Mouse (Mus musculus): Measurements from ENCODE around the gene Gm11985.
A peak's percentile ranks its signal among the peaks of the same experiment; 100 is the strongest.

Gene Gm11985

DNA sequence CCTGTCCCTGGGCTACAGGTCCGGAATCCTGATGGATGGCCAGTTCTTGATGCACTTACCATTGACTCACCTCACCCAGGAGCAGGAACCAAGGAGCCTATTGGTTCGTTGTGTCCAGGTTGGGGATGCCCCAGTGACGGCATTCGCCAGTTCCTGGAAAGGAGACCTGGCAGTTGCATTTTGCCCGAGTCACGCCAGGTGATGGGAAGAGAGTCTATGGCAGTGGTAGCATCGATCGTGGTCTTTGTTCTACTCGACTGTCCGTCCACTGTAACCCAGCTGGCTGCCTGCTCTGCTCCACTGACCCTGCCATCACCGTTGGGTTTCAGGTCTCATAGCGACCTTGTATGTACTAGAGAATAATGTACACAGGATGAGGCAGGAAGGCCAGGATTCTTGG, 36.0 kb downstream of the Gm11985 start:
- no peak for DNase-seq

- no peak for DNase-seq
Measured at GRCm38 (mm10) chr11:7150511-7150910, 37.9 kb downstream of the Gm11985 start.

DNA sequence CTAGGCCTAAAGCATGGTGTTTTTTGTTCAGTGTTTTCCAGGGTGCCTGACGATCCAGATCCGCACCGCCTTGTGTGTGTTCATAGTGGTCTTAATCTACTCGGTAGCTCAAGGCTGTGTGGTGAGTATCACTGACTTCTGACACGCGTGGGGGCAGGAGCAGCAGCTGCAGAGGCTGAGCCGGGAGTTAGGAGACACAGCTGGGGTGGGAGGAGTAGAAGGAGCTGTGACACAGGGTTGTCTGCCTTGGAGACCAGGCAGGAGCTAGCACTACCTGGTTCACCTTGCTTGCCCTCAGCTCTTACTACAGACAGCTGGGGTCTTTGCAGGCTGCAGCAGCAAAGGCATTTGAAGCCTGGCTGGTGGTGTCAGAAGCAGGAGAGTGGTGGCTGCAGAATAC, 38.9 kb downstream of the Gm11985 start:
- DNase-seq = peak; percentile 67

GRCm38 (mm10) chr11:7147945-7148344, 40.4 kb downstream of the Gm11985 start:
- no peak for DNase-seq

DNA sequence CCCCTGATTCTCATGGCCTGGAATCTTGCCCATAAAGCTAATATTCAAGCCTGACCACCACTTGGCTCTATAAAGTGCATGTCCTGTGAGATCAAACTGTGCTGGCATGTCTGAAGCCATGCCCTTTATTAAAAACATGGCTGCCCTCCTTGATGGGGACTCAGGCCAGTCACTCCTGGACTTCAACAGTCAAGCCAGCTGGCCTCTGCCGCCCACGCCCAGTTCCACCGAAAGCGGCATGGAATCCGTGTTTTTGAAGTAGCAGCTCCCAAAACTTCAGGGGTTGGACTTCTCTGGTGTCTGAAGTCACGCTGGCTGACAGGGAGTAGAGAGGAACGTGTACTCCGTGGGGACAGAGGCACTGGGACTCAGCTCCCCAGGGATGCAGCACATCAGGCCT, 40.8 kb downstream of the Gm11985 start:
- DNase-seq = no peak

- DNase-seq = peak; percentile 84
Measured at GRCm38 (mm10) chr11:7145221-7145620, 43.1 kb downstream of the Gm11985 start.

DNA sequence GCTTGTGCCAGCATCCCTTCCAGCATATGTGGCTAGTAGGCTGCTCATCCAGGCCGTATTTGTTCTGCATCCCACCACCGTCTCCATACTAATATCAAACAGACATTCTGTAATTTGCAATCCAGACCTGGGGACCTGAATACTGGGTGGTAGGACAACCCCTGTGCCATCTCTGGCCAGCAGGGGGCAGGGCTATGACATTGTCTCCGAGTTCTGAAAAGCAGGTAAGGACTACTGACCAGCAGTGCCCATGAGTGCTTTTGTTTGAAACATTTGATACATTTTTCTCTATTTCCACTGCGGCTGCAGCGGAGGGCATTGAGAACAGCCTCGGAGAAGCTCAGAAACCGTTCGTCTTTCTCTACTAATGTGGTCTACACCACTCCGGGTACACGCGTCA, 44.0 kb downstream of the Gm11985 start:
- DNase-seq = peak; percentile 61

DNA sequence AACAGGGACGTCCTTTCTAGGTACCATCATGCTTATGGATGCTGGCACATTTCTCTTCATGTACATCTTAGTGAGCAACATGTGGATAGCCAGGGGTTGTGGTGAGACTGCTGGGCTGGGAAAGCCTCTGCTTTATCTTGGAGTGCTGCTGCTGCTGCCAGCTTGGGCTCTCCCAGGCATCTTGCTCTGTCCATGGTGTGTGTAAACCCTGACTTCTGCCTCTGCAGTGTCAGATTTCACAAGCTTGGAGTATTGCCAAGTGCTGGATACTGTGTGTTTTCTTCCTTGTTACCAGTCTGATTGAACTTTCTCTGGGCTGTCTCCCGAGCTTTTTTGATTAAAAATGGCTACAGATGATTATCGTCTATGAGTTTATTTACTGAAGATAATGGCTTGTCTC, 45.6 kb downstream of the Gm11985 start:
- DNase-seq = no peak

GRCm38 (mm10) chr11:7140449-7140848, 47.9 kb downstream of the Gm11985 start:
- DNase-seq = peak; percentile 70

GRCm38 (mm10) chr11:7138370-7138769, 50.0 kb downstream of the Gm11985 start:
- DNase-seq = no peak

GRCm38 (mm10) chr11:7136246-7136855, 52.0 kb downstream of the Gm11985 start:
- DNase-seq = no peak

- DNase-seq = no peak
Measured at GRCm38 (mm10) chr11:7135763-7136162, 52.6 kb downstream of the Gm11985 start.

DNA sequence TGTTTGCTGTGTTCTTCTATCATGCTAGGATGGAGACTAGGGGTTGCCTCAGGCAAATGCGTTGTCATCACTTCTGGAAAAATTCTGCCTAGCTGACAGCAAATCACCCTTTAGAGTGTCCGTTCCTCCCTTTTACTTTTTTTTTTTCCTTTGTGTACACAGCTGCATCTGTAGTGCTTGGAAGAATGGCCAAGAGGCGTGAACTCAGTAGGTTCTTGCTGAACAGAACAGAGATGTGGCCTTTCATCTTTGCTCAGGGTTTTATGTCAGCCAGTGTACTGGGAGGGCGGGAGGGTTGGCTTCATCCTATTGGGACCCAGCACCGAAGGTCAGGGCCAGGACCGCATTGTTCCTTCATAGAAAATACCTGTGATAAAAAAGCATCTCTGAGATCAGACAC, 53.1 kb downstream of the Gm11985 start:
- no peak for DNase-seq

GRCm38 (mm10) chr11:7134319-7134718, 54.0 kb downstream of the Gm11985 start:
- no peak for DNase-seq

DNA sequence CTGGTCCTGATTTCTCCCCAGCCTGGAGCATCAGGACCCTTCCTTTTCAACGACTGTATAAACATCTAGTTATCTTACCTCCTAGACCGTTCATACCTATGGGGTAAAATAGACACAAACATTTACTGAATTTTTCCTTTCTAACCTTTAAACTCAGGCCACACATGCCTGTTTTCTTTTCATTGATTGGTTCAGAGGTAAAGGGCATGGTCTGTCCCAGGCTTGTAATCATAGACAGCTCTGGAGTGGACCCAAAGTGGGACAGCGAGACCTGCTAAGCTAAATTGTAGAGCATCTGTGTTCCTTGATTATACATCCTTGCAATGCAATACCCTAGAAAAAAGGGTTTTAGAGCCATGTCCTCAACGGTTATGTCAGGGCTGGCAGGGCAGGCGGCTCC, 54.6 kb downstream of the Gm11985 start:
- DNase-seq = no peak
